Mouse (Mus musculus) ovary, postnatal 36 days (tissue): ENCODE measurements around the gene Ifi213.
"Not testable (repeated sequence)": the region's sequence is repeated elsewhere in the genome, so short reads cannot be mapped to it uniquely, and the experiment has no call there.

Experiments
- DNase-seq: peaks from one replicate; pipeline ENCODE4 v3.0.0; 2022; ENCODE audit warnings: low spot score, mixed read lengths

Gene Ifi213

GRCm38 (mm10) chr1:173598838-173599494, at the start of gene Ifi213:
Gene Ifi213, minus strand, starts transcription at chr1:173599274.
- not testable (repeated sequence) for DNase-seq

GRCm38 (mm10) chr1:173645393-173645792, 46.3 kb upstream of the Ifi213 start:
- no peak for DNase-seq

- DNase-seq, result no peak
Observed at GRCm38 (mm10) chr1:173633969-173634645, 35.0 kb upstream of the Ifi213 start.

- not testable (repeated sequence) for DNase-seq
Observed at GRCm38 (mm10) chr1:173630622-173631021, 31.5 kb upstream of the Ifi213 start, which contains the start of gene Ifi209. Gene Ifi209, plus strand, starts transcription at chr1:173630917.

GRCm38 (mm10) chr1:173626686-173627085, 27.6 kb upstream of the Ifi213 start:
- no peak for DNase-seq

- DNase-seq, result no peak
Observed at GRCm38 (mm10) chr1:173624052-173624451, 25.0 kb upstream of the Ifi213 start.

- not testable (repeated sequence) for DNase-seq
Observed at GRCm38 (mm10) chr1:173622216-173622615, 23.1 kb upstream of the Ifi213 start.

GRCm38 (mm10) chr1:173610291-173610690, 11.2 kb upstream of the Ifi213 start:
- DNase-seq, result not testable (repeated sequence)

GRCm38 (mm10) chr1:173589698-173590097, 9.4 kb downstream of the Ifi213 start:
- DNase-seq, result not testable (repeated sequence)

- DNase-seq, result no peak
Observed at GRCm38 (mm10) chr1:173579921-173580585, 19.0 kb downstream of the Ifi213 start.

- DNase-seq, result no peak
Observed at GRCm38 (mm10) chr1:173579079-173579478, 20.0 kb downstream of the Ifi213 start.

- not testable (repeated sequence) for DNase-seq
Observed at GRCm38 (mm10) chr1:173550491-173551050, 48.5 kb downstream of the Ifi213 start.

GRCm38 (mm10) chr1:173548798-173549197, 50.3 kb downstream of the Ifi213 start:
- not testable (repeated sequence) for DNase-seq

GRCm38 (mm10) chr1:173535791-173536190, 63.3 kb downstream of the Ifi213 start, which contains the start of gene Ifi214:
Gene Ifi214, minus strand, starts transcription at chr1:173535957.
- not testable (repeated sequence) for DNase-seq

- DNase-seq, result no peak
Observed at GRCm38 (mm10) chr1:173521452-173521851, 77.6 kb downstream of the Ifi213 start.
